11 mouse cellular contexts compared by ENCODE assay signal in genomic region chr3:109783231-109783630, GRCm38 (mm10).
DNase-seq lines count a peak whose midpoint lies in the region; ATAC-seq lines count a peak whose summit lies in the region.
"Had no signal": no experiment of that assay in that cellular context is flagged by ENCODE, and none has a peak within 500 bp of the region (broad histone marks: within the 10 kb centered on the region; RNA-seq: fewer than 3 reads in every experiment).

No protein-coding gene starts in this region.

- H3K4me3 ChIP-seq in hindbrain, embryonic 10.5 days: 0 out of 2 replicates have a peak overlapping the region, but pooled peaks have one; percentile 57
- no peak overlapping the region for H3K4me3 ChIP-seq in limb, embryonic 13.5 days
- H3K4me3 ChIP-seq in neural tube, embryonic 15.5 days (replicated peaks): no peak overlapping the region
- no peak overlapping the region for H3K4me3 ChIP-seq in heart, embryonic 10.5 days

- WGBS in hindbrain, embryonic 10.5 days: 21% methylated on average over 5 of the region's 5 CpGs
- WGBS in limb, embryonic 13.5 days: 6% methylated on average over 5 of the region's 5 CpGs
- WGBS in neural tube, embryonic 15.5 days: 10% methylated on average over 5 of the region's 5 CpGs
- 38% methylated on average over 5 of the region's 5 CpGs for WGBS in heart, embryonic 10.5 days

- no peaks in the 10 kb centered on the region; the same call in 1 of the 2 replicates for H3K27me3 ChIP-seq in hindbrain, embryonic 10.5 days (ENCODE audit: insufficient read depth, poor library complexity, severe bottlenecking)
- H3K27me3 ChIP-seq in limb, embryonic 13.5 days: no peaks in the 10 kb centered on the region; the same call in 1 of the 2 replicates
- H3K27me3 ChIP-seq in neural tube, embryonic 15.5 days (replicated peaks): no peaks in the 10 kb centered on the region
- H3K27me3 ChIP-seq in heart, embryonic 10.5 days (ENCODE audit: insufficient read depth, poor library complexity, severe bottlenecking): no peaks in the 10 kb centered on the region

- H3K36me3 ChIP-seq in hindbrain, embryonic 10.5 days: no peaks in the 10 kb centered on the region
- no peaks in the 10 kb centered on the region for H3K36me3 ChIP-seq in limb, embryonic 13.5 days
- H3K36me3 ChIP-seq in neural tube, embryonic 15.5 days: no peaks in the 10 kb centered on the region
- H3K36me3 ChIP-seq in heart, embryonic 10.5 days: no peaks in the 10 kb centered on the region
- H3K36me3 ChIP-seq: heart, embryonic 13.5 days had no signal

- ATAC-seq in limb, embryonic 13.5 days (ENCODE audit: low FRiP score, low read depth): no peak
- ATAC-seq in neural tube, embryonic 15.5 days (ENCODE audit: low FRiP score): 0 out of 2 replicates have a peak, but pooled peaks have one; percentile 29

- peak overlapping the region; percentile 92 for H3K27ac ChIP-seq in hindbrain, embryonic 10.5 days
- no peak overlapping the region for H3K27ac ChIP-seq in limb, embryonic 13.5 days
- H3K27ac ChIP-seq in neural tube, embryonic 15.5 days (replicated peaks): peak overlapping the region; percentile 84
- no peak overlapping the region for H3K27ac ChIP-seq in heart, embryonic 10.5 days
- H3K27ac ChIP-seq: heart, embryonic 13.5 days; liver, embryonic 14.5 days had no signal

- no peak overlapping the region for H3K9ac ChIP-seq in limb, embryonic 13.5 days
- no peak overlapping the region for H3K9ac ChIP-seq in neural tube, embryonic 15.5 days (replicated peaks)
- H3K9ac ChIP-seq: liver, embryonic 14.5 days had no signal

- no peaks in the 10 kb centered on the region for H3K9me3 ChIP-seq in hindbrain, embryonic 10.5 days
- no peaks in the 10 kb centered on the region for H3K9me3 ChIP-seq in limb, embryonic 13.5 days
- H3K9me3 ChIP-seq in neural tube, embryonic 15.5 days (replicated peaks): no peaks in the 10 kb centered on the region
- H3K9me3 ChIP-seq in heart, embryonic 10.5 days: no peaks in the 10 kb centered on the region
- H3K9me3 ChIP-seq: heart, embryonic 13.5 days had no signal

- peaks cover 25% of the 10 kb centered on the region for H3K4me1 ChIP-seq in hindbrain, embryonic 10.5 days (replicated peaks)
- peaks cover 27% of the 10 kb centered on the region for H3K4me1 ChIP-seq in limb, embryonic 13.5 days
- H3K4me1 ChIP-seq in neural tube, embryonic 15.5 days: peaks cover 22% of the 10 kb centered on the region
- peaks cover 10% of the 10 kb centered on the region for H3K4me1 ChIP-seq in heart, embryonic 10.5 days

- H3K4me2 ChIP-seq in limb, embryonic 13.5 days (replicated peaks): peak overlapping the region; percentile 84; the same call in 1 of the 2 replicates
- peak overlapping the region; percentile 79 for H3K4me2 ChIP-seq in neural tube, embryonic 15.5 days

- peak; percentile 20 for DNase-seq in right cerebral cortex, adult 18-20 months
- no peak for DNase-seq in right cerebral cortex, postnatal 36 days (ENCODE audit: low spot score in 2 of 2)
- peak; percentile 28 for DNase-seq in hindbrain, embryonic 10.5 days (ENCODE audit: low spot score)
- DNase-seq in heart, embryonic 10.5 days (ENCODE audit: low spot score): no peak
- no peak for DNase-seq in lung, postnatal 10 days
- DNase-seq in ovary, postnatal 14 days (ENCODE audit: low spot score): no peak
- DNase-seq: spleen, adult 18-20 months had no signal

Comparison
In these comparisons a context has a peak if more than half of its experiments do, and no peak if none do; other contexts are left out.
1. DNase-seq: peak in right cerebral cortex, adult 18-20 months (single experiment) and hindbrain, embryonic 10.5 days (single experiment); none in right cerebral cortex, postnatal 36 days (0 of 2), heart, embryonic 10.5 days (single experiment), lung, postnatal 10 days (single experiment) and ovary, postnatal 14 days (single experiment).
2. H3K27ac ChIP-seq: peak in hindbrain, embryonic 10.5 days (single experiment) and neural tube, embryonic 15.5 days (single experiment); none in limb, embryonic 13.5 days (single experiment) and heart, embryonic 10.5 days (single experiment).